Mouse (Mus musculus): ENCODE results near the gene Drosha. TPM values are rescaled to one million over a fixed set of nuclear protein-coding genes. Genes with fewer than 3 reads are reported as not detected.

Drosha gene
- polyA plus RNA-seq, 1 experiment: 10.0 TPM

DNA sequence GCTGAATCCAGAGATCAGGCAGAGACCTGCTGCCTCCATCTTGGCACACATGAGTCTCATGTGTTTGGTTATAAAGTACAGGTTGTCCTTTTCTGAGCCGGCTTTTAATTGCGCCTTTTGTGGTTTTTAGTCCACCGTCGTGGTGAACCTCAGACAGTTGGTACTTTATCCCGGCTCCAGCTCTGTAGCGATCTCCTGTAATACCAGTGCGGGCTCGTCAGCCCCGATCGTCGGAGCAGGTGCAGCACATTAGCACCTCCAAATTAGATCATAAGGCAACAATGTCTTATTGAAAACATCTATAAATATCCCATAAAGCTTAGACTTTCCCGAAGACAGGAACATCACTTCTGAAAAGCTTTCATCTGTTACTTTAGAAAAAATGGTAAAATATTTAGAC, 53.3 kb downstream of the Drosha start:
- no peak overlapping the region for H3K27ac ChIP-seq (ENCODE audit: insufficient read depth, low read length)
- TF ChIP-seq POLR2A (IDR thresholded peaks at IDR 0.05; ENCODE audit: low read depth, low read length) (no peak), CTCF (IDR thresholded peaks at IDR 0.05; ENCODE audit: extremely low read depth, insufficient read depth, insufficient read length, insufficient replicate concordance) (no peak)
- 0 out of 2 replicates have a peak, but pooled peaks cover 2% of the 10 kb centered on the region for H3K4me1 ChIP-seq (ENCODE audit: control insufficient read depth, insufficient read depth, insufficient read length)
- DNase-seq (ENCODE audit: low read depth in 1 of 2, low spot score in 2 of 2): no peak
- peaks cover 13% of the 10 kb centered on the region; the same call in 1 of the 2 replicates for H3K36me3 ChIP-seq (ENCODE audit: control insufficient read depth, insufficient read depth, low read length)
- no peak overlapping the region for H3K4me3 ChIP-seq (ENCODE audit: extremely low read depth, insufficient read depth, insufficient read length)
- WGBS: 62% methylated on average over 12 of the region's 12 CpGs
- H3K27me3 ChIP-seq (ENCODE audit: control insufficient read depth, insufficient read depth, low read length): no peaks in the 10 kb centered on the region

DNA sequence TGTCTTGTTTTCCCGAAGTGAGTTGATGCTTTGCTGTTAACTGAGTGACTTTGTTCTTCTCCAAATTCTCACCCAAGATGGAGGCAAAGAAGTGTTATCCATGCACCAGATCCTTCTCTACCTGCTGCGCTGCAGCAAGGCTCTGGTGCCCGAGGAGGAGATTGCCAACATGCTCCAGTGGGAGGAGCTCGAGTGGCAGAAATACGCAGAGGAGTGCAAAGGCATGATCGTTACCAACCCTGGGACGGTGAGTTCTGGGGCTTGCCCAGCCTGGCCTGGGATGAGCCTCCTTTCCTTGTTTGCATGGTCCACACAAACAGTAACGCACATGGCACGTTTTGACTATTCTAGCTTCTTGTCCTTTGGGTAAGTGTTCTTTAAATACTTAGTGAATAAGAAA, 54.0 kb downstream of the Drosha start:
- Histone ChIP-seq H3K4me1 (ENCODE audit: control insufficient read depth, insufficient read depth, insufficient read length) (no peaks in the 10 kb centered on the region), H3K27me3 (ENCODE audit: control insufficient read depth, insufficient read depth, low read length) (no peaks in the 10 kb centered on the region), H3K4me3 (ENCODE audit: extremely low read depth, insufficient read depth, insufficient read length) (no peak overlapping the region), H3K27ac (ENCODE audit: insufficient read depth, low read length) (no peak overlapping the region), H3K36me3 (ENCODE audit: control insufficient read depth, insufficient read depth, low read length) (peaks cover 16% of the 10 kb centered on the region; the same call in 1 of the 2 replicates)
- no peak for DNase-seq (ENCODE audit: low read depth in 1 of 2, low spot score in 2 of 2)
- WGBS: 95% methylated on average over 9 of the region's 9 CpGs
- TF ChIP-seq POLR2A (IDR thresholded peaks at IDR 0.05; ENCODE audit: low read depth, low read length) (no peak), CTCF (IDR thresholded peaks at IDR 0.05; ENCODE audit: extremely low read depth, insufficient read depth, insufficient read length, insufficient replicate concordance) (no peak)

DNA sequence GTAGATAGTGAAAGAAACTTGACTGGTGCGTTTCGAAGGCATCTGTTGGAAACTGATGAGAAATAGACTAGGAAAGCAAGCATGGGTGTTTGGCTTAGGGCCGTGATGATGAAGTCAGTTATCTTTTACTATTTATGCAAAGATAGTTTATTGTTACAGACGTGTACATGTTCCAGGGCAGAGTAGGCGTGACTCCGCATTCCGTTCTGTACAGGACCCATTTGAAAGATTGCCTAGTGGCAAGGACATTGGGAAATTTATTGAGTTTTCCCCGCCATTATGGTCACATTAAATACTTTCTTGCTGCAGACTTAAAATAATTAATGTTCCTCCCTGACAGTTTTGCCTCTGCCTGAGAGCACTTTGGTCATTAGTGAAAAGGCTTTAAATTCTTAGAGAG, 55.3 kb downstream of the Drosha start:
- 97% methylated on average over 8 of the region's 8 CpGs for WGBS
- DNase-seq (ENCODE audit: low read depth in 1 of 2, low spot score in 2 of 2): no peak
- Histone ChIP-seq H3K27me3 (ENCODE audit: control insufficient read depth, insufficient read depth, low read length) (no peaks in the 10 kb centered on the region), H3K27ac (ENCODE audit: insufficient read depth, low read length) (no peak overlapping the region), H3K4me1 (ENCODE audit: control insufficient read depth, insufficient read depth, insufficient read length) (no peaks in the 10 kb centered on the region), H3K36me3 (ENCODE audit: control insufficient read depth, insufficient read depth, low read length) (peaks cover 17% of the 10 kb centered on the region; the same call in 1 of the 2 replicates), H3K4me3 (ENCODE audit: extremely low read depth, insufficient read depth, insufficient read length) (no peak overlapping the region)
- TF ChIP-seq CTCF (IDR thresholded peaks at IDR 0.05; ENCODE audit: extremely low read depth, insufficient read depth, insufficient read length, insufficient replicate concordance) (no peak), POLR2A (IDR thresholded peaks at IDR 0.05; ENCODE audit: low read depth, low read length) (no peak)

DNA sequence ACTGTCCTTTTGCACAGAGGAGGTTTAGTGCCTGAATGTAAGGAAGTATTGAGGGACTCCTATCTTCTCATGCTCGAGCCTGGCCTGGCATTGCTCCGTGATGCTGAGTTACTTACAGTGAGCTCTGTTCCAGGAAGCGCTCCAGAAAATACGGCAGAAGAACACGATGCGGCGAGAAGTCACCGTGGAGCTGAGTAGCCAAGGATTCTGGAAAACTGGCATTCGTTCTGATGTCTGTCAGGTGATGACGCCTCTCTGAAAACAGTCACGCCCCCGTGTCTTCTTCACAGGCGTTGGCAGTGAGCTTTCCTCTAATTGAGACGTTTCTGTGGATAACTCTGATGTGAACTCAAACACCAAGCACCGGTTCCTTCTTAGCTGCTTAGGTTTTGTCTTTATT, 60.2 kb downstream of the Drosha start:
- TF ChIP-seq POLR2A (IDR thresholded peaks at IDR 0.05; ENCODE audit: low read depth, low read length) (no peak), CTCF (IDR thresholded peaks at IDR 0.05; ENCODE audit: extremely low read depth, insufficient read depth, insufficient read length, insufficient replicate concordance) (no peak)
- WGBS: 96% methylated on average over 15 of the region's 15 CpGs
- no peak overlapping the region for H3K27ac ChIP-seq (ENCODE audit: insufficient read depth, low read length)
- H3K4me3 ChIP-seq (ENCODE audit: extremely low read depth, insufficient read depth, insufficient read length): no peak overlapping the region
- no peaks in the 10 kb centered on the region for H3K27me3 ChIP-seq (ENCODE audit: control insufficient read depth, insufficient read depth, low read length)
- DNase-seq (ENCODE audit: low read depth in 1 of 2, low spot score in 2 of 2): no peak
- no peaks in the 10 kb centered on the region for H3K4me1 ChIP-seq (ENCODE audit: control insufficient read depth, insufficient read depth, insufficient read length)
- H3K36me3 ChIP-seq (ENCODE audit: control insufficient read depth, insufficient read depth, low read length): peaks cover 16% of the 10 kb centered on the region

DNA sequence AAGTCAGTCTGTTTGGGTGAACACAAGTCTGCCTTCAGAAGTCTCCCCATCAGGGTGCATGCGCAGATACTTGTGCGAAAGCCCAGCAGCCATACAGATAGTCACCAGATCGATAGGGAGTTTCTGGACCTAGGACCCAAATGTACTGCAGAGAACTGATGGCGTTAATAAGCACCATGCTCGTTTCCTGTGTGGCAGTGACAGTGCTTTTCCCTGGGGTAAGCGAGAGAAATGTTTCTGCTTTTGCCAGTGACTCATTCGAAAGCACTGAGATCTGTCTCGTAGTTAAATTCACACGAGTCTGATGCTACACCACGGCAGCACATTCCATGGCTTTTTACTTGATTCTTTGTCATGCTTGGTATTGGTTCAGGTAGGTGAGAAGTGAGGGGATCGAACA, 60.7 kb downstream of the Drosha start:
- no peaks in the 10 kb centered on the region for H3K4me1 ChIP-seq (ENCODE audit: control insufficient read depth, insufficient read depth, insufficient read length)
- H3K36me3 ChIP-seq (ENCODE audit: control insufficient read depth, insufficient read depth, low read length): peaks cover 19% of the 10 kb centered on the region
- H3K27me3 ChIP-seq (ENCODE audit: control insufficient read depth, insufficient read depth, low read length): no peaks in the 10 kb centered on the region
- no peak overlapping the region for H3K27ac ChIP-seq (ENCODE audit: insufficient read depth, low read length)
- WGBS: 92% methylated on average over 11 of the region's 11 CpGs
- TF ChIP-seq CTCF (IDR thresholded peaks at IDR 0.05; ENCODE audit: extremely low read depth, insufficient read depth, insufficient read length, insufficient replicate concordance) (no peak), POLR2A (IDR thresholded peaks at IDR 0.05; ENCODE audit: low read depth, low read length) (no peak)
- no peak overlapping the region for H3K4me3 ChIP-seq (ENCODE audit: extremely low read depth, insufficient read depth, insufficient read length)
- no peak for DNase-seq (ENCODE audit: low read depth in 1 of 2, low spot score in 2 of 2)

DNA sequence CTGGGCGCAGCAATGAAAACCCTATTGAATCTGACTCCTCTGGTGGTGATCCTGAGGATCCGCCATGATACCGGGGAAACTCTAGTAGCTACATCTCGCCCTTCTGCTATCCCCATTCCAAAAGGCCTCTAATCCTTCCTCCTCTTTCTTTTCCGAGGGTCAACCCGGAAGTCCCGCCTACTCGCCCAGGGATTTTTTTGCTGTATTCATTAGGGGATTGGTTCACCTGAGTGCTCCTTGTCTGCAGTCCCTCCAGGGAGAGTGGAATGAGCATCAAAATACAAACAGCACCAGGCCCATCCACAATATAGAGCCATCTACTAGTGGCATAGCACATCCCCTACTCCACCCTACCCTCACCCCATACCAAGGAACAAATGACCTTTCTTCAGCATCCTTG, 62.6 kb downstream of the Drosha start:
- WGBS: 93% methylated on average over 8 of the region's 8 CpGs
- H3K4me1 ChIP-seq (ENCODE audit: control insufficient read depth, insufficient read depth, insufficient read length): no peaks in the 10 kb centered on the region
- H3K27ac ChIP-seq (ENCODE audit: insufficient read depth, low read length): no peak overlapping the region
- no peak for DNase-seq (ENCODE audit: low read depth in 1 of 2, low spot score in 2 of 2)
- H3K36me3 ChIP-seq (ENCODE audit: control insufficient read depth, insufficient read depth, low read length): peaks cover 20% of the 10 kb centered on the region
- no peaks in the 10 kb centered on the region for H3K27me3 ChIP-seq (ENCODE audit: control insufficient read depth, insufficient read depth, low read length)
- TF ChIP-seq CTCF (IDR thresholded peaks at IDR 0.05; ENCODE audit: extremely low read depth, insufficient read depth, insufficient read length, insufficient replicate concordance) (no peak), POLR2A (IDR thresholded peaks at IDR 0.05; ENCODE audit: low read depth, low read length) (no peak)
- no peak overlapping the region for H3K4me3 ChIP-seq (ENCODE audit: extremely low read depth, insufficient read depth, insufficient read length)

DNA sequence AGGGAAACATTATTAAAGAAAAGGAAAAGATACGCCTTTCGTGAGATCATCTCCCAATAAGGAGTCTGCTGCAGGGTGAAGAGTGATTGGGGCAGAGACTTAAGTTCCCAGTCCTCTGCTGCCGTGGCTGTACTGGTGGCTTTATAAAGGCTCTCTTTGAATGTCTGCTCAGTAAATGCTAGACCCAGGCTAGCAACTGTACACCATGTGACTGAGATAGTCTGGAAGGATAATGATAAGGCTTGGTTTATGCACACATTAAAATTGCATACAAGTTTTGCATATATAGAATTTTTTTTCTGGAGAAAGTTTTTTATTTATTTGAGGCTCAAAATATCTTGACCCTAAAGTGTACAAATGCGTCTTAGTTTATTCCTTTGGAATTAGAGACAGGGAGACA, 63.7 kb downstream of the Drosha start:
- Histone ChIP-seq H3K36me3 (ENCODE audit: control insufficient read depth, insufficient read depth, low read length) (peaks cover 18% of the 10 kb centered on the region), H3K4me3 (ENCODE audit: extremely low read depth, insufficient read depth, insufficient read length) (no peak overlapping the region), H3K4me1 (ENCODE audit: control insufficient read depth, insufficient read depth, insufficient read length) (no peaks in the 10 kb centered on the region), H3K27me3 (ENCODE audit: control insufficient read depth, insufficient read depth, low read length) (no peaks in the 10 kb centered on the region), H3K27ac (ENCODE audit: insufficient read depth, low read length) (no peak overlapping the region)
- DNase-seq (ENCODE audit: low read depth in 1 of 2, low spot score in 2 of 2): no peak
- 96% methylated on average over 4 of the region's 4 CpGs for WGBS
- no peak for TF ChIP-seq CTCF (IDR thresholded peaks at IDR 0.05; ENCODE audit: extremely low read depth, insufficient read depth, insufficient read length, insufficient replicate concordance)
- no peak for TF ChIP-seq POLR2A (IDR thresholded peaks at IDR 0.05; ENCODE audit: low read depth, low read length)
